Mouse (Mus musculus) lung, adult 2 months (tissue): ENCODE measurements around the gene Kbtbd12. TPM values are rescaled to one million over a fixed set of nuclear protein-coding genes. Genes with fewer than 3 reads are reported as not detected.

ENCODE experiments used
- DNase-seq: peaks from one replicate; pipeline ENCODE4 v3.0.0; 2022
- H3K4me1 ChIP-seq: fragments of 200-500 bp; 2 replicates; pipeline ENCODE4 v1.6.1; 2011; ENCODE audit warnings: low read length; ENCODE audit not compliant: control insufficient read depth, insufficient read depth
- H3K4me3 ChIP-seq: fragments of 200-500 bp; replicated peaks from 2 replicates; pipeline ENCODE3; 2011; ENCODE audit warnings: low read depth, mild to moderate bottlenecking, control low read depth, low read length; ENCODE audit errors: extremely low read depth
- CTCF ChIP-seq: fragments of 200-500 bp; IDR thresholded peaks from 2 replicates; pipeline ENCODE4 v1.5.1; 2011; ENCODE audit warnings: mild to moderate bottlenecking, low read length, control low read depth; ENCODE audit not compliant: insufficient read depth
- POLR2A ChIP-seq: fragments of 200-500 bp; IDR thresholded peaks from 2 replicates; pipeline ENCODE4 v1.6.1; 2011; ENCODE audit warnings: low read depth, mild to moderate bottlenecking, control low read depth, low read length, borderline replicate concordance; ENCODE audit errors: extremely low read depth
- WGBS: fragments of 180-500 bp; shearing (Covaris S2); methylation state at CpG from one replicate; pipeline ENCODE4 v1.1.7; 2018; 5-methylcytosine and 5-hydroxymethylcytosine counted together
- polyA plus RNA-seq: library from polyadenylated mRNA; depleted of rRNA; stranded (reverse); fragments of >200 nt; gene quantifications from 2 replicates; pipeline ENCODE4 v1.2.3, GENCODE M21; 2012; rRNA removed

The Kbtbd12 gene
- polyA plus RNA-seq, 1 experiment: 1.8 TPM

- Histone ChIP-seq H3K4me1 (peaks cover 16% of the 10 kb centered on the region), H3K4me3 (no peak overlapping the region)
- no peak for DNase-seq
- 58% methylated on average over 8 of the region's 8 CpGs for WGBS
- TF ChIP-seq POLR2A (no peak), CTCF (no peak)
These were observed 121.8 kb downstream of the Kbtbd12 start for GRCm38 (mm10) chr6:88515971-88516370.

DNA sequence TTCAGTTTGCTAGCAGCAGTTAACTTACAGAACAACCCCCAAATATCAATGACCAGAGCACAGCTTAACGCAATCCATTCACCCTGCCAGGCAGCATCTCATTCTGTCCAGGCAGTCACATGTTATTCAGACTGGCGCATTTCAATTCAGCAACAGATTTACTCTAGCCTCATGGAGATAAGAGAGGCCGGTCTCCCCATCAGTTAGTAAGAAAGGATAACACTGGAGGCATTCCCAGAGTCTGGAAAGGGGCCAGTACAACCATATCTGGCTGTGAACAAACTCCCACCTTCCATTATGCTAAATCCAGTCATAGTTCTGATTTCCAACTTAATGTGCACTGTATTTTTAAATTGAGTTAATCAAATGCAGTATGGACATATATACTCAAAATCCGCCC lies 123.2 kb downstream of the Kbtbd12 start:
- Histone ChIP-seq H3K4me3 (no peak overlapping the region), H3K4me1 (peaks cover 15% of the 10 kb centered on the region)
- no peak for DNase-seq
- 75% methylated on average over 4 of the region's 4 CpGs for WGBS
- no peak for TF ChIP-seq POLR2A
- TF ChIP-seq CTCF: no peak

- 87% methylated on average over 8 of the region's 8 CpGs for WGBS
- no peak for TF ChIP-seq POLR2A
- H3K4me1 ChIP-seq: peaks cover 12% of the 10 kb centered on the region
- no peak for DNase-seq
- H3K4me3 ChIP-seq: no peak overlapping the region
These were observed 123.8 kb downstream of the Kbtbd12 start for GRCm38 (mm10) chr6:88513984-88514383.

- no peak for DNase-seq
- no peak for TF ChIP-seq CTCF
- no peak for TF ChIP-seq POLR2A
- Histone ChIP-seq H3K4me3 (no peak overlapping the region), H3K4me1 (no peaks in the 10 kb centered on the region)
- 80% methylated on average over 4 of the region's 4 CpGs for WGBS
These were observed 134.7 kb downstream of the Kbtbd12 start for GRCm38 (mm10) chr6:88503044-88503443.

DNA sequence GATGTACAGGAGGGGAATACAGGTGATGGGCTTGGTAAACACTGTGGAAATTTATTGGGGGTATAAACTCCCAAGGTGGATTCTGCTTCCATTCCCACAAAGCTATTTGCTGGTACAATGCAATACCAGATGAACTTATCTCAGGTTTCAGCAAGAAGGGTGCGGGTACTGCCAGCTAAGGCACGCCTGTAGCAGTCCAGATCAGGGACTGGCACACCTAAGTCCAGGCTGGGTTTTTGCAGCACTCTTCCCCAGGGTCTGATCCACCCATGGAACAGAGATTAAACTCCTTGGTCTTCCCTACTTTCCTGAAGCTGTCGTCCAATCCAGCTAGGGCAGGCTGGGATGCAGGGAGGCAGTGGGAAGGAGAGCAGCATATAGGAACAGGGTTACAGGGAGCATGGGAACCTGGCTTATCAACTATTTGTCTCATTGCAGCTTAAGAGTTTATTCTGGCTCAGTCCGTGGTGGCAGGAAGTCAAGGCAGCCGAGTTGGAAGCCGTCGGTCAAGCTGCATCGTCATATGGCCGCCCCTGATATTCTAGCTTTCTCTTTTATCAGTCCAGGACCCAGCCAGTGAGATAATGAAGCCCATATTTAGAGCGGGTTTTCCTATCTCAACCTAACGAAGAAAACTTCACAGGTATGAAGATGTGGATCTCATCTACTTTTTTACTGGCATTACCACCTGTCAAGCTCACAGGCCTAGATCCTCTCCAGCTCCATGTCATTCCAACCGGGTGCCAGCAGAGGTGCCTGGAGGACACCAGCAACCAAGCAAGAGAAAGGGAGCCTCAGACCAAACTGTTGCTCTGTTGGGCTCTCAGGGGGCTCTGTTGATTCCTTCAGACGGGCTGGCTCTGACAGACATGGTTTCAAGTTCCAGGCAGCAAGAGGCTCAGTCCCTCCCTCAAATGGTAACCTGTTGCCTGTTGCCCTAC lies 135.4 kb downstream of the Kbtbd12 start:
- Histone ChIP-seq H3K4me1 (no peaks in the 10 kb centered on the region), H3K4me3 (no peak overlapping the region)
- no peak for DNase-seq
- 65% methylated on average over 13 of the region's 13 CpGs for WGBS
- TF ChIP-seq POLR2A (no peak), CTCF (no peak)

DNA sequence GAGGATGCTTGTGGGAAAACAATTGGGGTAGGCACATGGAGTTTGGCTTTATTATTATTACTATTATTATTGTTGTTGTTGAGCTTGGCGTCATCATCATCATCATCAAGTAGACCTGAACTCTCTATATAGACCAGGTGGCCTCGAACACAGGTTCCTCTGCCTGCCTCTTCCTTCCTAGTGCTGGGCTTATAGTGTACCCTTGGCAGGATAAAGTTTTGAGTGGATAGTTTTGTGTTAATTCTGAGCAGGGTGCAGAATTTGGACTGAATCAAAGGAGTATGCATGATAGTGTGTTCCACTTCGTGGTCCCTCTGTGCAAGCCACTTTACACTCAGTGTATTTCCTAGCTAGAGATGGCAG lies 137.4 kb downstream of the Kbtbd12 start:
- no peak for DNase-seq
- TF ChIP-seq CTCF (no peak), POLR2A (no peak)
- no peaks in the 10 kb centered on the region for H3K4me1 ChIP-seq
- 11% methylated on average over 3 of the region's 3 CpGs for WGBS
- H3K4me3 ChIP-seq: no peak overlapping the region

DNA sequence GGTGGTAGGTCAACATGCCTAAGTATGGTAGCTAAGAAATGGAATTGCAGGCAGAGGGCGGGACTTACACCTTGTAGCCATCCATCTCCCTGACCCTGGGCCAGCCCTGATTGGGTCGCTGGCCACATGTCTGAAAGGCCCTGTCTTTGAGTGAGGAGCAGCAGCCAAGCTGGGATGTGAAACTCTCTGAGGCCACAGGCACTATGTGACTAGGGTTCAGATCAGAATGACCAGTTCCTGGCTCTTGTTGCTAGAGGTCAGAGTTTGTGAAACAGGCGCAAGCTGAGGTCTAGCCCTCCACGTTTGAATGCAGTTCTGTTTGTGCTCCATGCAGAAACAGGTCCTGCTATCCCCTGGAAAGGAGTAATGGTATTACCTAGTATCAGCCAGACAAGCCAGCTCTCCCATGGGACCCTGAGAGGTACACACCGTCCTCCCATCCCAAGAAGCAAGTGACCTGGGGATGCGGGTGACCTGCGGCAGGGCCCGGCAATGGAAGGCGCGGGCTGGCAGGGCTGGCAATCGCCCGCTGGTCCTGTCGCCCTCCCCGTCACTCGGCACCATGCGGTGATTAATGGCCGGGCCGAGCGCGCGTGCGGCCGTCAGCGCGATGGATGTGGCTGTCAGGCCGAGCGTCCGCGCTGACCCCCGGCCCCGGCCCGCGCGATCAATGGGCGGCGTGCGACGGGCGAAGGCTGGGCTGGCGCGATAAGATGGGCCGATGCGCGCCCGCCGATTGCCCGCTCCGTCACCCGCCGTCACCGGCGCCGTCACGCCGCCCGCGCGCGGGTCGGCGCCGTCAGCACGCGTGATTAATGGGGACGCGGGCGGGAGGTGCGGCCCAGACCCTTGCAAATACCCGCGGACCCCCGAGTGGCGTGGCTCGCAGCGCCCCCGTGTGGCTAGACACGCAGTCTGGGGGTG lies 138.0 kb downstream of the Kbtbd12 start:
- no peaks in the 10 kb centered on the region for H3K4me1 ChIP-seq
- 6% methylated on average over 76 of the region's 76 CpGs for WGBS
- peak; percentile 42 for DNase-seq
- peak overlapping the region; percentile 53 for H3K4me3 ChIP-seq
- TF ChIP-seq POLR2A: no peak
- TF ChIP-seq CTCF: peak; percentile 49

Other genes starting within 250 kb of the Kbtbd12 start
- gene Eefsec, start 191.4 kb downstream of the Kbtbd12 start, polyA plus RNA-seq: 14.0 and 16.9 TPM in 2 replicates
- gene Ruvbl1, start 172.5 kb downstream of the Kbtbd12 start, polyA plus RNA-seq: 18.2 and 22.4 TPM in 2 replicates
- gene Sec61a1, start 119.0 kb downstream of the Kbtbd12 start, polyA plus RNA-seq: 188 and 195 TPM in 2 replicates
- gene Mgll, start 86.5 kb upstream of the Kbtbd12 start, polyA plus RNA-seq: 110 and 128 TPM in 2 replicates
- gene Abtb1, start 204.0 kb upstream of the Kbtbd12 start, polyA plus RNA-seq: 80.0 and 90.8 TPM in 2 replicates
- 35.8 and 51.4 TPM in 2 replicates for gene Podxl2, start 237.1 kb upstream of the Kbtbd12 start, polyA plus RNA-seq